In genomic region chr14:28510341-28511028, GRCm38 (mm10) we compare ENCODE assay signal across 9 mouse cellular contexts. TPM values are rescaled to one million over a fixed set of nuclear protein-coding genes. Genes with fewer than 3 reads are reported as not detected.
DNase-seq lines count a peak whose midpoint lies in the region; ATAC-seq and TF ChIP-seq lines count a peak whose summit lies in the region.
"Had no signal": no experiment of that assay in that cellular context is flagged by ENCODE, and none has a peak within 500 bp of the region (broad histone marks: within the 10 kb centered on the region; RNA-seq: fewer than 3 reads in every experiment).

No protein-coding gene starts in this region.

- H3K4me1 ChIP-seq in brown adipose tissue, adult 24 weeks (ENCODE audit: control insufficient read depth, insufficient read depth, insufficient read length, low read length) = no peaks in the 10 kb centered on the region
- H3K4me1 ChIP-seq in heart, embryonic 12.5 days (replicated peaks) = peaks cover 34% of the 10 kb centered on the region
- 0 out of 2 replicates have a peak, but pooled peaks cover 5% of the 10 kb centered on the region for H3K4me1 ChIP-seq in midbrain, postnatal 0 days (ENCODE audit: insufficient read depth, low read length)

- no peaks in the 10 kb centered on the region for H3K9me3 ChIP-seq in heart, embryonic 12.5 days (replicated peaks)
- H3K9me3 ChIP-seq in midbrain, postnatal 0 days (ENCODE audit: low read length) = no peaks in the 10 kb centered on the region

- peak overlapping the region; percentile 26 for H3K4me3 ChIP-seq in brown adipose tissue, adult 24 weeks (ENCODE audit: insufficient read depth, low read depth, low read length)
- peak overlapping the region; percentile 79 for H3K4me3 ChIP-seq in heart, embryonic 12.5 days
- peak overlapping the region; percentile 54 for H3K4me3 ChIP-seq in midbrain, postnatal 0 days (ENCODE audit: low read depth, low read length)

- ATAC-seq in heart, embryonic 12.5 days (ENCODE audit: insufficient number of reproducible peaks, low FRiP score) = no peak
- no peak for ATAC-seq in midbrain, postnatal 0 days (ENCODE audit: low FRiP score)
- ATAC-seq: Patski had no signal

- WGBS in heart, embryonic 12.5 days = 4% methylated on average over 29 of the region's 29 CpGs
- WGBS in midbrain, postnatal 0 days = 2% methylated on average over 29 of the region's 29 CpGs

- peak; percentile 57 for TF ChIP-seq CTCF in midbrain, postnatal 0 days (IDR thresholded peaks at IDR 0.05)

- H3K4me2 ChIP-seq in heart, embryonic 12.5 days = peak overlapping the region; percentile 92
- H3K4me2 ChIP-seq in midbrain, postnatal 0 days (ENCODE audit: low read depth, low read length, poor library complexity, severe bottlenecking) = peak overlapping the region; percentile 75

- peak; percentile 31 to 35 for DNase-seq in layer of hippocampus, postnatal 14 days (ENCODE audit: low spot score in 2 of 2)
- no peak for DNase-seq in layer of hippocampus, adult 18-20 months (ENCODE audit: low spot score in 2 of 2)
- peak; percentile 16 to 35 for DNase-seq in kidney, postnatal 36 days
- peak; percentile 51 for DNase-seq in midbrain, postnatal 0 days (ENCODE audit: low spot score)
- DNase-seq in thymus, adult 18-20 months = no peak
- DNase-seq in cerebellum, adult 9-10 months = no peak

- peak overlapping the region; percentile 78 for H3K9ac ChIP-seq in heart, embryonic 12.5 days
- H3K9ac ChIP-seq in midbrain, postnatal 0 days (replicated peaks; ENCODE audit: low read length, poor library complexity, severe bottlenecking) = peak overlapping the region; percentile 48; the same call in 1 of the 2 replicates

- H3K27me3 ChIP-seq in heart, embryonic 12.5 days (replicated peaks) = no peaks in the 10 kb centered on the region
- H3K27me3 ChIP-seq in midbrain, postnatal 0 days (ENCODE audit: insufficient read depth, low read length) = peaks cover 31% of the 10 kb centered on the region
- H3K27me3 ChIP-seq: Patski had no signal

- H3K36me3 ChIP-seq in heart, embryonic 12.5 days = peaks cover 25% of the 10 kb centered on the region
- no peaks in the 10 kb centered on the region for H3K36me3 ChIP-seq in midbrain, postnatal 0 days (ENCODE audit: insufficient read depth, low read length)

- no peak overlapping the region for H3K27ac ChIP-seq in brown adipose tissue, adult 24 weeks (replicated peaks; ENCODE audit: low read depth, low read length)
- H3K27ac ChIP-seq in heart, embryonic 12.5 days (ENCODE audit: poor library complexity, severe bottlenecking) = peak overlapping the region; percentile 16; the same call in 1 of the 2 replicates
- no peak overlapping the region for H3K27ac ChIP-seq in midbrain, postnatal 0 days (ENCODE audit: low read depth, low read length)

RNA-seq across cellular contexts. Expression of gene Wnt5a, which starts 5.9 kb away (rescaled TPM):
- total RNA-seq in layer of hippocampus, postnatal 14 days (2021) = 10 to 100 TPM; 15.7 to 16.9 TPM
- 10 to 100 TPM in 1 of 2 experiments, 1 to 10 TPM in 1; 8.6 to 11.7 TPM for total RNA-seq in layer of hippocampus, adult 18-20 months (2021)
- 6.4 and 10.7 TPM in 2 replicates for polyA plus RNA-seq in brown adipose tissue, adult 24 weeks (2012; ENCODE audit: insufficient read depth, insufficient read length, missing spikeins)
- 40.6 and 47.4 TPM in 2 replicates for polyA plus RNA-seq in heart, embryonic 12.5 days (2016; fragmentation: Nextera tagmentation; extraction: Ambion mirVana)
- 14.7 and 15.9 TPM in 2 replicates for total RNA-seq in midbrain, postnatal 0 days (2014; rRNA removed)
- polyA plus RNA-seq in midbrain, postnatal 0 days (2015; fragmentation: Nextera tagmentation; extraction: Ambion mirVana) = 10.0 and 11.2 TPM in 2 replicates

Comparison
In these comparisons a context has a peak if more than half of its experiments do, and no peak if none do; other contexts are left out.
1. DNase-seq: peak in layer of hippocampus, postnatal 14 days (2 of 2), kidney, postnatal 36 days (2 of 2) and midbrain, postnatal 0 days (single experiment); none in layer of hippocampus, adult 18-20 months (0 of 2), thymus, adult 18-20 months (0 of 2) and cerebellum, adult 9-10 months (single experiment).
2. H3K4me3 ChIP-seq: peak in every context shown above with its lines; median percentile 79 in heart, embryonic 12.5 days; 54 in midbrain, postnatal 0 days; 26 in brown adipose tissue, adult 24 weeks.